Mouse (Mus musculus) midbrain, embryonic 10.5 days (tissue): Measurements from ENCODE around the gene Cdh22. TPM values are rescaled to one million over a fixed set of nuclear protein-coding genes. Genes with fewer than 3 reads are reported as not detected.
A peak's percentile ranks its signal among the peaks of the same experiment; 100 is the strongest.

Source experiments
- DNase-seq: peaks from one replicate; pipeline ENCODE4 v3.0.0-alpha.2; 2017; ENCODE audit warnings: low spot score
- H3K27ac ChIP-seq: fragments of 300-500 bp; sonication (generic); replicated peaks from 2 replicates; pipeline ENCODE4 v1.5.1; 2016; ENCODE audit warnings: mild to moderate bottlenecking
- H3K27me3 ChIP-seq: fragments of 300-500 bp; sonication (generic); 2 replicates; pipeline ENCODE4 v1.6.1; 2016; ENCODE audit warnings: low read depth, mild to moderate bottlenecking; ENCODE audit not compliant: poor library complexity, severe bottlenecking
- H3K36me3 ChIP-seq: fragments of 300-500 bp; sonication (generic); 2 replicates; pipeline ENCODE4 v1.6.1; 2016; ENCODE audit warnings: mild to moderate bottlenecking, moderate library complexity
- H3K4me1 ChIP-seq: fragments of 300-500 bp; sonication (generic); 2 replicates; pipeline ENCODE4 v1.6.1; 2016
- H3K4me3 ChIP-seq: fragments of 300-500 bp; sonication (generic); 2 replicates; pipeline ENCODE4 v1.5.1; 2016; ENCODE audit warnings: mild to moderate bottlenecking, moderate library complexity
- H3K9me3 ChIP-seq: fragments of 300-500 bp; sonication (generic); replicated peaks from 2 replicates; pipeline ENCODE4 v1.6.1; 2016; ENCODE audit warnings: mild to moderate bottlenecking
- WGBS: fragments of 180-500 bp; shearing (Covaris S2); methylation state at CpG from one replicate; pipeline ENCODE4 v1.1.7; 2016; 5-methylcytosine and 5-hydroxymethylcytosine counted together
- polyA plus RNA-seq: library from polyadenylated mRNA; unstranded; fragments of >200 nt; fragmentation: Nextera tagmentation; extraction: Ambion mirVana; gene quantifications from 2 replicates; pipeline ENCODE4 v1.2.1, GENCODE M21; 2016

Cdh22 gene
- polyA plus RNA-seq, result 3.9 and 7.1 TPM in 2 replicates

- H3K27ac ChIP-seq, result peak within 1 kb of the TSS; percentile 87
- peaks cover 100% of the 10 kb centered on the region for H3K27me3 ChIP-seq
- H3K4me3 ChIP-seq, result peak within 1 kb of the TSS; percentile 69
- H3K36me3 ChIP-seq, result no peaks in the 10 kb centered on the region
- H3K4me1 ChIP-seq, result peaks cover 62% of the 10 kb centered on the region
- under 1% methylated on average over 51 of the region's 60 CpGs for WGBS
- DNase-seq, result peak; percentile 87
- H3K9me3 ChIP-seq, result no peaks in the 10 kb centered on the region
Measured at GRCm38 (mm10) chr2:165234613-165235291, at the start of gene Cdh22. Gene Cdh22, minus strand, starts transcription at chr2:165234853.

- Histone ChIP-seq H3K4me3 (no peak overlapping the region), H3K27ac (no peak overlapping the region), H3K36me3 (peaks cover 41% of the 10 kb centered on the region), H3K9me3 (no peaks in the 10 kb centered on the region), H3K27me3 (no peaks in the 10 kb centered on the region), H3K4me1 (peaks cover 64% of the 10 kb centered on the region)
- DNase-seq, result no peak
- WGBS, result 91% methylated on average over 7 of the region's 7 CpGs
Measured at GRCm38 (mm10) chr2:165284377-165284776, 49.7 kb upstream of the Cdh22 start.

- Histone ChIP-seq H3K27me3 (no peaks in the 10 kb centered on the region), H3K27ac (no peak overlapping the region), H3K36me3 (peaks cover 38% of the 10 kb centered on the region), H3K9me3 (no peaks in the 10 kb centered on the region), H3K4me3 (no peak overlapping the region), H3K4me1 (peaks cover 66% of the 10 kb centered on the region)
- WGBS, result 94% methylated on average over 3 of the region's 3 CpGs
- no peak for DNase-seq
Measured at GRCm38 (mm10) chr2:165283644-165284043, 49.0 kb upstream of the Cdh22 start.

- H3K4me3 ChIP-seq, result no peak overlapping the region
- peaks cover 51% of the 10 kb centered on the region for H3K36me3 ChIP-seq
- no peak overlapping the region for H3K27ac ChIP-seq
- WGBS, result 64% methylated on average over 5 of the region's 6 CpGs
- DNase-seq, result no peak
- no peaks in the 10 kb centered on the region for H3K27me3 ChIP-seq
- H3K9me3 ChIP-seq, result no peaks in the 10 kb centered on the region
- peaks cover 51% of the 10 kb centered on the region for H3K4me1 ChIP-seq
Measured at GRCm38 (mm10) chr2:165281779-165282311, 47.2 kb upstream of the Cdh22 start.

GRCm38 (mm10) chr2:165279351-165279750 is 44.7 kb upstream of the Cdh22 start:
- 26% methylated on average over 10 of the region's 10 CpGs for WGBS

GRCm38 (mm10) chr2:165277188-165277740 is 42.6 kb upstream of the Cdh22 start:
- 82% methylated on average over 5 of the region's 5 CpGs for WGBS
- DNase-seq, result no peak
- Histone ChIP-seq H3K9me3 (no peaks in the 10 kb centered on the region), H3K4me3 (no peak overlapping the region), H3K36me3 (peaks cover 43% of the 10 kb centered on the region), H3K27me3 (peaks cover 20% of the 10 kb centered on the region), H3K27ac (no peak overlapping the region), H3K4me1 (peaks cover 67% of the 10 kb centered on the region)

More at GRCm38 (mm10) chr2:165279351-165279750, 44.7 kb upstream of the Cdh22 start:
- H3K27ac ChIP-seq, result peak overlapping the region; percentile 28
- no peak overlapping the region for H3K4me3 ChIP-seq
- peaks cover 56% of the 10 kb centered on the region for H3K36me3 ChIP-seq
- peaks cover 58% of the 10 kb centered on the region for H3K4me1 ChIP-seq
- DNase-seq, result no peak
- H3K27me3 ChIP-seq, result peaks cover 3% of the 10 kb centered on the region; the same call in 1 of the 2 replicates
- H3K9me3 ChIP-seq, result no peaks in the 10 kb centered on the region

GRCm38 (mm10) chr2:165275824-165276223 is 41.2 kb upstream of the Cdh22 start:
- no peak overlapping the region for H3K4me3 ChIP-seq
- peak; percentile 71 for DNase-seq
- no peaks in the 10 kb centered on the region for H3K9me3 ChIP-seq
- peaks cover 68% of the 10 kb centered on the region for H3K4me1 ChIP-seq
- H3K27ac ChIP-seq, result peak overlapping the region; percentile 68
- WGBS, result 30% methylated on average over 8 of the region's 8 CpGs
- H3K36me3 ChIP-seq, result peaks cover 28% of the 10 kb centered on the region
- peaks cover 32% of the 10 kb centered on the region for H3K27me3 ChIP-seq

- H3K4me1 ChIP-seq, result peaks cover 67% of the 10 kb centered on the region
- peaks cover 35% of the 10 kb centered on the region for H3K27me3 ChIP-seq
- H3K27ac ChIP-seq, result peak overlapping the region; percentile 68
- peaks cover 22% of the 10 kb centered on the region for H3K36me3 ChIP-seq
- H3K4me3 ChIP-seq, result no peak overlapping the region
- DNase-seq, result no peak
- H3K9me3 ChIP-seq, result no peaks in the 10 kb centered on the region
- 44% methylated on average over 8 of the region's 8 CpGs for WGBS
Measured at GRCm38 (mm10) chr2:165275124-165275640, 40.5 kb upstream of the Cdh22 start.

- Histone ChIP-seq H3K27ac (0 out of 2 replicates have a peak overlapping the region, but pooled peaks have one; percentile 34), H3K27me3 (peaks cover 37% of the 10 kb centered on the region), H3K36me3 (peaks cover 18% of the 10 kb centered on the region), H3K4me1 (peaks cover 57% of the 10 kb centered on the region), H3K9me3 (no peaks in the 10 kb centered on the region), H3K4me3 (no peak overlapping the region)
- WGBS, result 62% methylated on average over 4 of the region's 4 CpGs
- no peak for DNase-seq
Measured at GRCm38 (mm10) chr2:165273589-165273988, 38.9 kb upstream of the Cdh22 start.

GRCm38 (mm10) chr2:165271326-165271725 is 36.7 kb upstream of the Cdh22 start:
- Histone ChIP-seq H3K27ac (peak overlapping the region; percentile 35), H3K9me3 (no peaks in the 10 kb centered on the region), H3K36me3 (no peaks in the 10 kb centered on the region), H3K27me3 (peaks cover 54% of the 10 kb centered on the region), H3K4me3 (no peak overlapping the region), H3K4me1 (peaks cover 68% of the 10 kb centered on the region)
- WGBS, result 18% methylated on average over 8 of the region's 8 CpGs
- no peak for DNase-seq

GRCm38 (mm10) chr2:165270858-165271257 is 36.2 kb upstream of the Cdh22 start:
- peak overlapping the region; percentile 35 for H3K27ac ChIP-seq
- H3K4me3 ChIP-seq, result no peak overlapping the region
- H3K36me3 ChIP-seq, result no peaks in the 10 kb centered on the region
- DNase-seq, result no peak
- H3K4me1 ChIP-seq, result peaks cover 70% of the 10 kb centered on the region
- peaks cover 59% of the 10 kb centered on the region for H3K27me3 ChIP-seq
- 67% methylated on average over 7 of the region's 7 CpGs for WGBS
- no peaks in the 10 kb centered on the region for H3K9me3 ChIP-seq

GRCm38 (mm10) chr2:165266739-165267138 is 32.1 kb upstream of the Cdh22 start:
- H3K4me1 ChIP-seq, result peaks cover 69% of the 10 kb centered on the region
- 7% methylated on average over 12 of the region's 12 CpGs for WGBS
- H3K36me3 ChIP-seq, result no peaks in the 10 kb centered on the region
- peak overlapping the region; percentile 36 for H3K4me3 ChIP-seq
- peak overlapping the region; percentile 84 for H3K27ac ChIP-seq
- DNase-seq, result peak; percentile 62
- peaks cover 64% of the 10 kb centered on the region for H3K27me3 ChIP-seq
- H3K9me3 ChIP-seq, result no peaks in the 10 kb centered on the region

GRCm38 (mm10) chr2:165263861-165264260 is 29.2 kb upstream of the Cdh22 start:
- no peaks in the 10 kb centered on the region for H3K36me3 ChIP-seq
- peaks cover 83% of the 10 kb centered on the region for H3K27me3 ChIP-seq
- WGBS, result 61% methylated on average over 7 of the region's 7 CpGs
- H3K4me3 ChIP-seq, result no peak overlapping the region
- DNase-seq, result no peak
- no peaks in the 10 kb centered on the region for H3K9me3 ChIP-seq
- peaks cover 67% of the 10 kb centered on the region for H3K4me1 ChIP-seq
- H3K27ac ChIP-seq, result peak overlapping the region; percentile 60; the same call in 1 of the 2 replicates
